Mouse (Mus musculus) adrenal gland, postnatal 4 days (tissue): Measurements from ENCODE around the gene Stmn1. TPM values are rescaled to one million over a fixed set of nuclear protein-coding genes. Genes with fewer than 3 reads are reported as not detected.

ENCODE experiments used
- DNase-seq, 2 experiments: peaks; one replicate each; pipeline ENCODE4 v3.0.0; 2021 to 2022; ENCODE audit warnings: low spot score in 2 of 2, mixed read lengths in 2 of 2
- long read RNA-seq, 2 experiments: library from polyadenylated mRNA; stranded (forward); transcript quantifications; one replicate each; pipeline ENCODE4 v2.0.0; 2021
- total RNA-seq, 2 experiments: library from RNA; stranded (reverse); gene quantifications; 2 replicates each; pipeline ENCODE4 v1.2.3; 2021

Gene Stmn1
- total RNA-seq: 100 to 1,000 TPM; 233 to 289 TPM
- long read RNA-seq, experiment 1, transcript Stmn1-201 (5 exons, 1,060 nt): major isoform, 61 of 70 reads
- long read RNA-seq, experiment 1, partial matches to known transcripts: 1 of 70 reads
- long read RNA-seq, experiment 1, other reads (novel, unspliced or antisense): 5 of 70 reads
- long read RNA-seq, experiment 2, transcript Stmn1-201 (5 exons, 1,060 nt): major isoform, 82 of 97 reads
- long read RNA-seq, experiment 2, partial matches to known transcripts: 4 of 97 reads
- long read RNA-seq, experiment 2, other reads (novel, unspliced or antisense): 8 of 97 reads

DNA sequence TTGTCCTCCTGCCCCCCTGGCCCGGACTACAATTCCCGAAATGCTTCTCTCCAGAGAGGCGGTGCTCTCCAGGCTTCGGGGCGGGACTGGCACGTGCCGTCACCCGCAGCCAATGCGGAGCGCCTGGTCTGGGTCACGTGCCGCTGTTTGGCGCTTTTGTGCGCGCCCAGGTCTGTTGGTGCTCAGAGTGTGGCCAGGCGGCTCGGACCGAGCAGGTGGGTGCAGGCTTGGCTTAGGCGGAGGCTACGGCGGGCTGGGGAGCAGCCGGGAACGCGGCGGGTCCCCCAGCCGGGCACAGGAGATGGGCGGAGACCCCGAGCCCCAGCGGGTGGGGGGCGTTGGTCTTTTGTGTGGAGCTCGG lies at the start of gene Stmn1:
Gene Stmn1 (plus strand): TSS at position 106 of the 361 bp plus-strand sequence.
- peak; percentile 77 to 86 for DNase-seq

GRCm38 (mm10) chr4:134421971-134422370 lies 46.1 kb upstream of the Stmn1 start:
- DNase-seq: no peak

- no peak for DNase-seq
Observed at GRCm38 (mm10) chr4:134423949-134424348, 44.2 kb upstream of the Stmn1 start.

DNA sequence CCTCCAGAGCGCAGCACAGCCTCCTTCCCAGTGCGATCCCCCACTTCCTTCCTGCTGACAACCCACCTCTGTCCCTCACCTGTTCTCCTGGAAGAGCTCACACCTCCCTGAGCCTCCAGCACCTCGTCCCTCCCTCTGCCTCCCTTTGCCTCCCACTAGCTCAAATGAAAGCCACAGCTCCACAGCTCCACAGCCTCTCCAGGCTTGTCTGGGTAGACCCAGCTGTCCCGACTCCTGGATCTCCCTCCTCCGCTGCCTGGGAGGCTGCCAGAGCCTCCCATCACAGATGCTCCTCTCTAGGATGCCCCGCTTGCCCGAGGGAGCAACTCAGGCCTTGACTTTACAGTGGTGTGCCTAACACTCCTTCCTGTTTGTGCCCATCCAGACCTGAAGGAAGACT lies 43.0 kb upstream of the Stmn1 start:
- no peak for DNase-seq

GRCm38 (mm10) chr4:134430381-134431004 lies 37.6 kb upstream of the Stmn1 start:
- DNase-seq: no peak

DNA sequence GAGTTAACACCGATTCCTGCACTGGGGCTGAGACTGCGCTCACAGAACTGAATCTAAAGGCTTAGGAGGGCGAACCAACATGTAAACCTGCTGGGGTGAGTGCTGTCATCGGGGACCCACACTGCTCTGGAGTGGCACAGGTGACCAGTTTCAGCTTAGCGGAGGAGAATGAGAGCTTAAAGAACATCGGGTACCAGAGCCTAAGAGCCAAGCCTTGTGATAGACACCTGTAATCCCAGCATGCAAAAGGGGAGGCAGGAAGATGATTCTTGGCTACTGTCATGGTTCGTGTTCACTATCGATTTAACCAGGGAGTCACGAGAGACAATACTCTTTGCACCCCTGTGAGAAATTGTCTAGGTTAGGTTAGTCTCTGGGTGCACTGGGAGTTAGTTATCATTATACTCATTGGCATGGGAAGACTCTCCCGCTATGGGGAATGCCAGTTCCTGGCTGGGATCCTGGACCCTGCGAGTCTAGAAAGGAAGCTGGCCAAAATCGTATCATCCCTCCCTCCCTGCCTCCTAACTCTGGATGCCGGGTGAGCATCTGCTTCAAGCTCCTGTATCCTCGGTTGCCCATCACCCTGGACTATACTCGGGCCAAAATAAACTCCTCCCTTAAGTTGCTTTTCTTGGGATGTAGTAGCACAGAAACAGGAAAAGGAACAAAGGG lies 35.3 kb upstream of the Stmn1 start:
- DNase-seq: no peak

GRCm38 (mm10) chr4:134436185-134436584 lies 31.9 kb upstream of the Stmn1 start:
- DNase-seq: no peak

GRCm38 (mm10) chr4:134436659-134437058 lies 31.5 kb upstream of the Stmn1 start:
- no peak for DNase-seq

DNA sequence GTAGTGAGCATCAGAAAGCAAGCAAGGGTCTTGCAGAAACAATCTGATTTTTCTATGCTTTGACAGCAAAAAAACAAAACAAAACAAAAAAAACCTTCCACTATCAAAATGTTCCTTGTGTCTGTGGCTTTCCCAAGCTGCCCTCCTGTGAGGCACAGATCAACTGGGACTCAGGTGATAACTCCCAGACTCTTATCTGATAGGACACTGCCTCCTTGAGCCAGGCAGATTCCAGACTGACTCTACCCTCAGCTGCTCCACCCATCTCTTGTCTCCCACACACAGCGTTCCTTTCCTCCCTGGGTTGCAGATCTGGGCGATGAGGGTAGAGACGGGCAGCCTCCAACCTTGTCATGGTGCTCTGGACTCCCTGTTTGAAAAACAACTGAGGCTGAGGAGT lies 29.0 kb upstream of the Stmn1 start:
- no peak for DNase-seq

- no peak for DNase-seq
Observed at GRCm38 (mm10) chr4:134439919-134440318, 28.2 kb upstream of the Stmn1 start.

DNA sequence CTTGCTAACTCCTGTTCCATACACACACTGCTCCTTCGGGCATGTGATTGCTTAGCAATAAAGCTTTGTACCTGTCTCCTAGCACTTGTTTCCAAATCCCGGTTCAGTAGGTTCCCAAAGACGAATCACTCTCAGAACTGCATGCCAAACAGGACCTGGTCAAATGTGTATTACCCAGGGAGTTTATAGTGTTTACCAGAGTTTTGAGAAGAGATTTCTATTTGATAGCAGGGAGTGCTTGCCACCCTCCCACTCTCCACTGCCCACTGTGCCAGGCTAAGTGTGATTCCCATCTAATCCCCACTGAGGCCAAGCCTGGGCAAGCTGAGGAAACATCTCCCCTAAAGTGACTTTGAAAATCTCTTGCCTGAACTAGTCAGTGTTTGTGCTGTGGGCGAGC lies 25.9 kb upstream of the Stmn1 start:
- no peak for DNase-seq

DNA sequence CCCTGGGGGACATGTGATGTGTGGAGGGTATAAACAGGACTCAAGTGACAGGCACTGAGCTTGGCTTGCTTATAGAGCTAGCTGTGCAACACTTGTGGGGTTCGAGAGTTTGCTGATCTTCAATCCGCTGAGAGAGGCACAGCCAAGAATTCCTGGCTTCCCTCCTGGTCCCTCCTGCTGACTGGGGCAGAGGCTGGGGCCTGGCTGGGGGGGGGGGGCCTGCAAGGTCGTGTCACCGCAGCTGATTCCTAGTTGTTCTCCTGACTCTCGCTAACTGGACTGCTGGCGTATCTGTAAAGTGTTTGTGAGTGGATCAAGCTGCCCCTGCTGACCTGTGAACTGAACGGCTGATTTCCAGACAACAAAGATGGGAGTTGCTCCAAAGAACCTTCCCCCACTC lies 24.5 kb upstream of the Stmn1 start:
- DNase-seq: no peak

DNA sequence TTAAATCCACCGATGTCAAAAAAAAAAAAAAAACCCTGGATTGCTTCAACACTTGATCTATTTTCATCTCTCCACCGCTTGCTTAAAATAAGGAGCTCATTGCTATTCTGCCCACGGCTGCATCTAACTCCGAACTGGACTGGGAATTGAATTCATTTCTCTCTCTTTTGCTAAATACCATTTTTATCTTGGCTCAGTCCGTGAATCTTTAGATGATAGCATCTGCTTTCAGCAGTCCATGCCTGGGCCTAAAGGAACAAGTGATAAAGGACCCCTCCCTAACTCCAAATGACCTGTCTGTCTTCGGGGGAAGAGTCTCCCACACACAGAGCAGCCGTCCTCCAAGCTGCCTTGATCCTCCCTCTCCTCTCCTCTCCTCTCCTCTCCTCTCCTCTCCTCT lies 23.2 kb upstream of the Stmn1 start:
- no peak for DNase-seq

- no peak for DNase-seq
Observed at GRCm38 (mm10) chr4:134445489-134445888, 22.6 kb upstream of the Stmn1 start.

GRCm38 (mm10) chr4:134447966-134448365 lies 20.2 kb upstream of the Stmn1 start:
- DNase-seq: no peak

- no peak for DNase-seq
Observed at GRCm38 (mm10) chr4:134449595-134450391, 18.3 kb upstream of the Stmn1 start.

- DNase-seq: no peak
Observed at GRCm38 (mm10) chr4:134450392-134451195, 17.5 kb upstream of the Stmn1 start.

DNA sequence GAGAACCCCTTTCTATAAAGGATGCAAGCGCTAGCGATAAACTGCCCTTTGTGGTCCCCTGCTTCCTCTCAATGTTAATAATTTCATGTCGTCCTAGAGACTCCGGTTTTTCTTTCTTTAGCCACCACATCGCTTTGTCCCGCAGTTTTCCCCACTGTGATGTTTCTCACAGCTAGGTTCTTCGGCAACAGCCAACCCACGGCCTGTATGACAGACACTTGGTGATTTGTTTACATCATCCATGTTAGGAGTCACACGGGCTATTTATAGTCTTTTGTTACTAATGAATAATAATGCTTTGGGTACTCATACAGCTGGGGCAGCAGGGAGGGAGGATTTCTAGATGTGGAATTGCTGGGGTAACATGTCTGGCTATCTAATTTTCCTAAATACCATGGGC lies 16.6 kb upstream of the Stmn1 start:
- DNase-seq: no peak

DNA sequence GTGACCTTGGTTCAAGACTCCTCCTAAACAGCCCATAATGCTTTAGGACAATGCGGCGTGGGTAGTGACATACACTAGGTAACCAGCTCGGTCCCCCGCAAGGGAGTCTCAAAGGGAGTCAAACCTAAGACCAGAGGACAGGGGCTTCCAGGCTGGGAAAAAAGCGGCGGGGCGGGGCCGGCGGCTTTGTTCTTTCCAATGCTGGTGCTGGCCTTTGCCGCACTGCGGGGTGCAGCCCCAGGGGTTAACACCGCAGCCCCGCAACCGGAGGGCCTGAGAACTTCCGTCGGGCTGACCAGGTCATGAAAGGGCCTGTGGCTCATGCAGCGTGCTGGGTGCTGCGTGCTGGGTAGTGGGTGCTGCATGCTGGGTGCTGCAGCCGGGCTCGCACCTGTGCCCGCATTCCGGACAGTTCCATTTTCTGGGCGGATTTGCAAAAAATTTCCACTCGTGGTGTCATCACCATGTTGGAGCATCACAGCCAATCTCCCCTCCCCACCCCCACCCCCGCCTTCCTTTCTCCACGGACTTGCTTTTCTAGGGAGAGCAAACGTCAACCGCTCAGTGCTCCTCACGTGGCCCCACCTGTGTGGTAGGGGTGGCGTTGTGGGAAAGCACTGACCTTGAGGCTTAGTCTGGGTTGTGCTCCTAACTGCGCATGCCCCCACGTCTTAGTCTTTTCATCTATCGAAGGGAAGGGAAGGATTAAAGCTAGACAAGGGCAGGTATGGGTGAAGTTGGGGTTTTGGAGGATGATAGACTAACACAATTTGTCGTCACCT lies 14.3 kb upstream of the Stmn1 start:
- DNase-seq: no peak

GRCm38 (mm10) chr4:134455310-134455709 lies 12.8 kb upstream of the Stmn1 start:
- no peak for DNase-seq
